Mouse (Mus musculus) forebrain, postnatal 0 days (tissue): ENCODE data around the gene Nsg2. TPM values are rescaled to one million over a fixed set of nuclear protein-coding genes. Genes with fewer than 3 reads are reported as not detected.
"Not testable (repeated sequence)": the region's sequence is repeated elsewhere in the genome, so short reads cannot be mapped to it uniquely, and the experiment has no call there.

Experiments
- ATAC-seq: fragments of 200-750 bp; cut with Nextera tagmentation; 2 replicates; pipeline ENCODE4 v1.8.0; 2017; ENCODE audit warnings: mild to moderate bottlenecking, moderate library complexity
- DNase-seq: peaks from one replicate; pipeline ENCODE4 v3.0.0-alpha.2; 2015
- H3K27ac ChIP-seq: fragments of 300-500 bp; sonication (generic); 2 replicates; pipeline ENCODE4 v1.5.1; 2014; ENCODE audit warnings: low read depth, mild to moderate bottlenecking, antibody characterized with exemption, low read length, moderate library complexity, mixed read lengths
- H3K27me3 ChIP-seq: fragments of 300-500 bp; sonication (generic); 2 replicates; pipeline ENCODE4 v1.6.1; 2014; ENCODE audit warnings: mild to moderate bottlenecking, low read length, mixed read lengths; ENCODE audit not compliant: insufficient read depth
- H3K36me3 ChIP-seq: fragments of 300-500 bp; sonication (generic); 2 replicates; pipeline ENCODE4 v1.6.1; 2014; ENCODE audit warnings: mild to moderate bottlenecking, moderate library complexity; ENCODE audit not compliant: insufficient read depth
- H3K4me1 ChIP-seq: fragments of 300-500 bp; sonication (generic); 2 replicates; pipeline ENCODE4 v1.6.1; 2014; ENCODE audit warnings: antibody characterized with exemption; ENCODE audit not compliant: insufficient read depth
- H3K4me2 ChIP-seq: fragments of 300-500 bp; sonication (generic); 2 replicates; pipeline ENCODE4 v1.6.1; 2014; ENCODE audit warnings: low read depth, mild to moderate bottlenecking, moderate library complexity
- H3K4me3 ChIP-seq: fragments of 300-500 bp; sonication (generic); 2 replicates; pipeline ENCODE4 v1.5.1; 2014; ENCODE audit warnings: low read depth, low read length, mixed read lengths
- H3K9ac ChIP-seq: fragments of 300-500 bp; sonication (generic); 2 replicates; pipeline ENCODE4 v1.6.1; 2014; ENCODE audit warnings: mild to moderate bottlenecking
- H3K9me3 ChIP-seq: fragments of 300-500 bp; sonication (generic); 2 replicates; pipeline ENCODE4 v1.6.1; 2016; ENCODE audit warnings: low read length
- CTCF ChIP-seq: sonication (generic); IDR thresholded peaks from 2 replicates; pipeline ENCODE4 v1.5.1; 2016; ENCODE audit warnings: antibody characterized with exemption, control low read depth, low read depth
- WGBS: fragments of 180-500 bp; shearing (Covaris S2); extraction: QIAGEN DNeasy Blood & Tissue Kit; methylation state at CpG from one replicate; pipeline ENCODE4 v1.1.7; 2014; 5-methylcytosine and 5-hydroxymethylcytosine counted together
- polyA plus RNA-seq: library from polyadenylated mRNA; unstranded; fragments of >200 nt; fragmentation: Nextera tagmentation; extraction: Ambion mirVana; gene quantifications from 2 replicates; pipeline ENCODE4 v1.2.1, GENCODE M21; 2015
- total RNA-seq: library from RNA; depleted of rRNA; stranded (reverse); fragments of >200 nt; gene quantifications from 2 replicates; pipeline ENCODE4 v1.2.3, GENCODE M21; 2014

Gene Nsg2
- total and polyA plus RNA-seq, 2 experiments from 2014 or later = 742 to 1,434 TPM

GRCm38 (mm10) chr11:31976137-31976536 lies 24.1 kb upstream of the Nsg2 start:
- no peak overlapping the region for H3K9ac ChIP-seq
- no peaks in the 10 kb centered on the region for H3K36me3 ChIP-seq
- no peak overlapping the region for H3K4me3 ChIP-seq
- no peak overlapping the region for H3K27ac ChIP-seq
- no peaks in the 10 kb centered on the region for H3K4me1 ChIP-seq
- TF ChIP-seq CTCF = no peak
- ATAC-seq = no peak
- no peak overlapping the region for H3K4me2 ChIP-seq
- no peak for DNase-seq
- no peaks in the 10 kb centered on the region for H3K27me3 ChIP-seq
- 0 out of 2 replicates have a peak, but pooled peaks cover 4% of the 10 kb centered on the region for H3K9me3 ChIP-seq
- 77% methylated on average over 5 of the region's 5 CpGs for WGBS

- DNase-seq, H3K27me3 ChIP-seq, ATAC-seq, H3K36me3 ChIP-seq, H3K27ac ChIP-seq, H3K9me3 ChIP-seq, H3K4me1 ChIP-seq, H3K9ac ChIP-seq, H3K4me3 ChIP-seq, H3K4me2 ChIP-seq: not testable (repeated sequence)
- 88% methylated on average over 5 of the region's 5 CpGs for WGBS
Observed at GRCm38 (mm10) chr11:31980089-31980488, 20.2 kb upstream of the Nsg2 start.

GRCm38 (mm10) chr11:31981830-31982229 lies 18.4 kb upstream of the Nsg2 start:
- Histone ChIP-seq H3K27me3 (no peaks in the 10 kb centered on the region), H3K9me3 (0 out of 2 replicates have a peak, but pooled peaks cover 4% of the 10 kb centered on the region), H3K4me2 (no peak overlapping the region), H3K36me3 (no peaks in the 10 kb centered on the region), H3K4me3 (no peak overlapping the region), H3K27ac (no peak overlapping the region), H3K9ac (no peak overlapping the region), H3K4me1 (no peaks in the 10 kb centered on the region)
- DNase-seq (no peak), ATAC-seq (no peak)
- TF ChIP-seq CTCF = no peak
- WGBS = 90% methylated on average over 7 of the region's 7 CpGs

GRCm38 (mm10) chr11:31982247-31982943 lies 17.9 kb upstream of the Nsg2 start:
- 86% methylated on average over 13 of the region's 13 CpGs for WGBS
- H3K9me3 ChIP-seq, DNase-seq, H3K4me2 ChIP-seq, ATAC-seq, H3K36me3 ChIP-seq, H3K4me3 ChIP-seq, H3K9ac ChIP-seq, H3K4me1 ChIP-seq, H3K27me3 ChIP-seq, H3K27ac ChIP-seq: not testable (repeated sequence)

GRCm38 (mm10) chr11:31983249-31983648 lies 17.0 kb upstream of the Nsg2 start:
- Histone ChIP-seq H3K27ac (no peak overlapping the region), H3K9ac (no peak overlapping the region), H3K9me3 (0 out of 2 replicates have a peak, but pooled peaks cover 4% of the 10 kb centered on the region), H3K27me3 (no peaks in the 10 kb centered on the region), H3K4me2 (no peak overlapping the region), H3K36me3 (no peaks in the 10 kb centered on the region), H3K4me1 (no peaks in the 10 kb centered on the region), H3K4me3 (no peak overlapping the region)
- no peak for TF ChIP-seq CTCF
- DNase-seq (no peak), ATAC-seq (no peak)

- H3K4me3 ChIP-seq = no peak overlapping the region
- H3K9me3 ChIP-seq = 0 out of 2 replicates have a peak, but pooled peaks cover 4% of the 10 kb centered on the region
- H3K4me2 ChIP-seq = no peak overlapping the region
- DNase-seq (no peak), ATAC-seq (no peak)
- TF ChIP-seq CTCF = no peak
- WGBS = 66% methylated on average over 2 of the region's 2 CpGs
- H3K9ac ChIP-seq = no peak overlapping the region
- no peaks in the 10 kb centered on the region for H3K27me3 ChIP-seq
- H3K36me3 ChIP-seq = no peaks in the 10 kb centered on the region
- H3K4me1 ChIP-seq = no peaks in the 10 kb centered on the region
- no peak overlapping the region for H3K27ac ChIP-seq
Observed at GRCm38 (mm10) chr11:31984786-31985185, 15.5 kb upstream of the Nsg2 start.

GRCm38 (mm10) chr11:31992535-31992934 lies 7.7 kb upstream of the Nsg2 start:
- no peak for TF ChIP-seq CTCF
- Histone ChIP-seq H3K27me3 (no peaks in the 10 kb centered on the region), H3K4me1 (no peaks in the 10 kb centered on the region), H3K4me3 (no peak overlapping the region), H3K36me3 (no peaks in the 10 kb centered on the region), H3K9ac (no peak overlapping the region), H3K9me3 (no peaks in the 10 kb centered on the region), H3K4me2 (no peak overlapping the region), H3K27ac (no peak overlapping the region)
- WGBS = 93% methylated on average over 3 of the region's 3 CpGs
- no peak for ATAC-seq
- DNase-seq = no peak
